Mouse (Mus musculus): Measurements from ENCODE around the gene Trim62.

Trim62 gene

DNA sequence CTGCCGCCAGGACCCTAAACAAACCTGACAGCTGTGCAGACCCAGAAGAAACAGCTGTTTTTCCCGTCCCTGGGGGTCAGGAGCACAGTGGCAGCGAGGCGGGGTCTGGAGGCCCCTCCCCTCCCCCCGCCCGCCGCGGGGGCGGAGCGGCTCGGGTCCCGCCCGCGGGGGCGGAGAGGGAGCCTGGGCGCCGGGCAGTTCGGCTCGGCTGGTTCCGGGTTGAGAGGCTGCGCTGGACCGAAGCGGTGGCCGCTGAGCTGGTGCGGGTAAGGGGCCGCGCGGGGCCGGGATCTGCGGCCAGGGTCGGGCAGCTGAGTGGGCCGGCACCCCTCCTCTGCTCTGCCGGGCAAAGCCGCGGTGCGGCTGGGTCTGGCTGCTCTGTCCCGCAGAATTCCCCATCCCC, at the start of gene Trim62:
Trim62 (plus strand) TSS at position 202 of the 403 bp plus-strand sequence.
- peak; percentile 83 to 90 for DNase-seq

DNA sequence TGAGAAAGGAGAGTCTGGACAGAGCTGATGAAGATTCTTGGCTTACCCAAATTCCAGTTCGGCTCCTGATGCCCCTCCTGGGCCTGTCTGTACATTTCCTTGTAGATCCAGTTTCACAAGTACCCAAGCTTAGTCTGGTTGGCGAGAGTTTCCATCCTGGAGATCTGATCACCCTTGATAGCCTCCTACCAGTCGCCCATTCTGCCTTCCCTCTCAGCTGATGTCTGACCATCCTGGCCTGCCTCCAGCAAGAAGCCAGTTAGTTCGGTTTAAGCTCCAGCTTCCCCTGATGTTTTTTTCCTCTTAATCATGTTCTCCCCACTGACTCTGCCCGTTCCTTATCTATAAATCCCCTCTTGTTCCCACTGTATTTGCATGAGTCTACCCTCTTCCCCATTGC, 45.2 kb upstream of the Trim62 start:
- no peak for DNase-seq

DNA sequence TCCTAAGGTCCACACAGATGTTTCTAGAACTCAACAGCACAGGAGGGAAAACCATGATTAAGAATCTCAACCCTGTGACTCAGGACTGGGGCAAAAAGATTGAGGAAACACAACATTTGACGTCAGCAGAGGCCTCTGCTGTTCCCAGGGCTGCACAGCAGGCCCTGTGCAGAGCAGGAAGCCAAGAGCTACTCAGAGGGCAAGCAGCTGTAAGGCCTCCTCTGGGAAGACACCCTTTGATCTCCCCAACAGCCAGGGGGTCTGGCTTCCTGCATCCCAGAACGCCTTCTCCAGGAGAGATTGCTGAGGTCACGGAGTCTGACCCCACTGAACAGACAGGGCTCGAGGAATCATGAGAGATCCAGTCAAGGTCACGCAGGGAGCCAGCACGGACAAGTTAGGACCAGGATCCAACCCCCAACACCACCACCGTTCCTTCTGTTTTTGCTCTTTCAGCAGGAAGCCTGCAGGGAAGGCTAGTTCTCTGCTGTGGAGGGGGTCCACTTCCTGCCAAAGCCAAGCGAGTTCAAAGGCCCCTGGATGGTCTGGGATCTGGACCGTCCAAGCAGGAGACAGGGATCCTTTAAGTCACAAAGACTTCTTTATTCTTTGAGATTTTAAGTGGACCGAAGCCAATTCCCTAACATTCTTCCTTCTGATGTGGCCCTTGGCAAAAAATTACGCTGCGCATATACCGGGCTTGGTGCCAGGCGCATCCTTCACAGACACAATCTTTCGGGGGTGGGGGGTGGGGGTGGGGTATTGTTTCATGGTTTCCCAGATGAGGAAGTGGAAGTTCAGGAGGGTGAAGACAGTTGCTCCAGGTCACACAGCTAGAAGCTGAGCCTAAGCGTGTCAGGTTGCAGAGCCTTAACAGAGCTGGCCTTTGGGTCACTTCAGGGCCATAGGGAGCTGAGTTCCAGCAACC, 43.3 kb upstream of the Trim62 start:
- no peak for DNase-seq

DNA sequence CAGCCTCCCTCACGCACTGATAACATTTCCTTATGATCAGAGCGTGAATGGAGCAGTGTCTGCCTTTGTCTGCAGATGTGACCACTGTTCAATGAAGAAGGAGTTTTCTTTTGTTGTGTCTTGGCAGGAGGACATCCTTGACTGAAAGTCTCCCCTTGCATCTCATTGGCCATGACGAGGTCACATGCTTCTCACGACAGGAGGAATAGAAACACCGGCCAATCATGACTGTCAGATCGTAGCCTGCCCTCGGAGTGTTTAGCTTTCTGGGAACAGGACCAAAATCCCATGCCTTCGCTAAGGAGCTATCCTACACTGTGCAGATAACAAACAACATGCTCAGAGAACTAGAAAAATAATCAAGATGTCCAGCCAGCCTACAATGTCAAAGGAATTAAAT, 42.1 kb upstream of the Trim62 start:
- no peak for DNase-seq

DNA sequence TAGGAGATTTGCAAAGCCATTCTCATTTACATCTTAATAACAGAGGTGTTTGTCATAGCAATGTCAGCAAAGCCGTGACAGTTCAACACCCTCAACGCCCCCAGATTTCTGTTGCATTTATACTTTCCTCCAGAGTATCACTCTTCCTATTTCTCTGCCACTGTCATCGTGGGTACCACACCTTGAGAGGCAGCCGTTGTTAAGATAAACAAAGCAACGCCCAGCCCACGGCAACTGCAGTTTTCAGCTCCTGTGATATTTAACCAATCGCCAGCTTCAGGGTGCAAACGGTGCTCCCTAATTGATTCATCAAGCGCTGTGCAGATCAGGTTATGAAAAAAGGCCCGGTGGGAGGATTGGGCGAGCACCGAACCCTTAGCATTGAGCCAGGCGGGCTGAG, 38.8 kb upstream of the Trim62 start:
- no peak for DNase-seq

DNA sequence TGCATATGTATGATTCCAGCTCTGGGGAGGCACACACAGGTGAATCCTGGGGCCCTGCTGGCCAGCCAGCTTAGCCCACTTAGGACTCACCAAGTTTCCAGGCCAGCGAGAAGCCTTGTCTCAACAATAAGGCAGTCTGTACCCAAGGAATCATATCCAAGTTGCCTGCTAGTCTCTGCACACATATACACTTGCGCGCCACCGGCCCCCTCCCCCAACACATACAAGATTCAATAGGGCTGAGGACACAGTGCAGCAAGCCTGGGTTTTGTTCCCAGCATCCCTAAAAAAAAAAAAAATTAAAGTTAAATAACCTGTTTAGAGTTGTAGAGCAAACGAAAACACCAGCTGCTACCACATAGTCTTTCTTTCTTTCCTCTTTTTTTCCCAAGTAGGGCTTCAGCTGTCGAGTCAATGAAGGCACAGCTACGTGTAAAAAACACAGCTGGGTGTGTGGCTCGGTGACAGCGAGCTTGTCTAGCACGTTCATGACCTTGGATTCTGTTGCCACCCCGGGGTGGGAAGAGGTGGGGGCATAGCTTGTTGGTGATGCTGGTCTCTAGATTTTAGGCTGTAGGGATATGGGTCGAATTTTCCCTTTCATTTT, 37.9 kb upstream of the Trim62 start:
- DNase-seq: no peak

DNA sequence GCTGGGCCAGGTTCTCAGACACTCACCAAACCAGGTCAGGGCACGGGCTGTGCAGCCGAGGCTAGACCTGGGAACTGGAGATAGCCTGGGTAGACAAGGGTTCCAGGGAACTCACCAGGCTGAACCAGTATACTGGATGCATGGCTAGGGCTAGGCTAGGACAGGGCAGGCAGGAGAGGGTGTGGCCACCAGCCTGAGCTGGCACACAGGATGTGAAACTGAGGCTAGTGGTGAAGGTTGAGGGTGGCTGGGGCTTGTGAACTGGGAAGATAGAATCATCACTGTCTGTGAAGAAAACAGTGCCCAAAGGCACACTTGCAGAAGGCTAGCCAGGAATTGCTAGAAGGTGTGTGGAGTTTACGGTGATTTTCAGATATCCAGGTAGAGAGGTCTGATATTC, 34.4 kb upstream of the Trim62 start:
- no peak for DNase-seq

DNA sequence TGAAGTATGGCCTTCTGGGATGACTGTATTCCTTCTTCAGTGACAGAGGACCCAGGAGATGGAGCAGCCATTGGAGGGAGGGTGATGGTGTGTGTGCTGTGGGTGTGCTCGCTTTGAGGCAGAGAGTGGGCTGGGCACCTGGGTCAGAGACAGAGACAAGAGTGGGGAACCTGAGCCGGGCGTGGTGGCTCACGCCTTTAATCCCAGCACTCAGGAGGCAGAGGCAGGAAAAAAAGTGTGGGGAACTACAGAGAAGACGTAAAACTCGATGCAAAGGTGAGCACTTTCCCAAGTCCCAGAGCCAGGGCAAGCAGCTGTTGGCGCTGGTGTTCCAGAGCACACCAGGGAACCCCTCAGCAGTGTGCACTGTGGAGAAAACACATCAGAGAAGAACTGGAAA, 33.7 kb upstream of the Trim62 start:
- DNase-seq: no peak

DNA sequence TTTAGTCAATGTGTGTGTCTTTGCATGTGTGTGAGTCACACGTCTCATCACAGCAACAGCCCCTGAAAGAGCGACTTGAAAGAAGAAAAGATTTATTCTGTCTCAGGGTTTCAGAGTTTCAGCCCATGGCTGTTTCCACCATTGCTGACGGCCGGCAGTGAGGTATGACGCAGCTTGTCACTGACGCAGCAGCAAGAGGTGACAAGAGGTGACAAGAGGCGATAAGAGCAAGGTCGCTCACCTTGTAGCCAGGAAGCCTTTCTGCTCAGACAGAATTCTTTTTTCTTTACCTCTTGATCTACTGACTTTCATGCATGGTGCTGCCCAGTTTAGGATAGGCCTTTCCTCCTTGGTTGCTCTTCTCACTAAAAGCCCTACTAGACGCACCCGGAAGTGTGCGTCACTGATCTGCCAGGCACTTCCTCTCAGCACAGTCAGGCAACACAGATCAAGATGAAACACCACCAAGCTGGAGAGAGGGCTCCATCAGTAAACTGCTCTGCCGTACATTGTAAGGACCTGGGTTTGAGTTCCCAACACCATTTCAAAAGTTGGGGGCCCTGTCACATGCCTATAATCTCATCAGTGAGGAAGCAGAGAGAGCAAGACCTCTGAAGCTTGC, 31.0 kb upstream of the Trim62 start:
- no peak for DNase-seq

DNA sequence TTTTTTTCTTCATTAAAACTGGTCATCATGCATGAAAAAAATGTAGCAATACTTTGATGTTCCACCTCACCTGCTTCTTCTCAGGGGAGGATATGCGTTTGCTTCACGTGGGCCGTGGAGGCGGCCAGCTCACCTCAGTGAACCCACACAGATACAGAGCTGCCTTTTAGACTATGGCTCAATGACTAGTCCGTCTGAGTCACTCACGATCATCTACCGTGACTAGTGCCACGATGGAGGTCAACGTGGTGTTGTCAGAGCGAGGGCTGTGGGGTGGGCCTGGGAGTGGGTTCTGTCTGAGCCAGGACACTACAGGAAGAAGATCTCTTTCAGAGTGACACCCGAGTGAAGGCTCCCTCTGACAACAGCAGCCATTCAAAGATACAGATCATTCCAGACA, 30.3 kb upstream of the Trim62 start:
- no peak for DNase-seq

DNA sequence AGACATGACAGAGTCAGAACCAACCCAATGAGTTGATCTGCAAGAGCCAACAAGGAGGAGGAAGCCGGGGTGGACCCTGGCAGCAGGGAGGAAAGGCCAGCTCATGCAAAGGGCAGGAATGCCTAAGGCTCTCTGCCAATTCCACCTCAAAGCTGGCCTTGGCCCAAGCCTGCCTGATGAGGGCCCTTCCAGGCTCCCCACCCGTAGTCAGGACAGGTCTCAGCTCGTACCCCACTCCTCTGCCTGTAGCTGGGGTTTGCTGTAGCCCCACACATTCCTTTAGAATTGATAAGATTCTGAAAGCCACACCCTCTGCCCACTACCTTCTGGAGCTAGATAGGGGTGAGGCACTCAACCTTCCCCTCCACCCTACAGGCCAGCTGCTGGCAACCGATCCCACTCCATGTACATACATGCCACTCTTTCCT, 27.8 kb upstream of the Trim62 start:
- peak; percentile 33 to 48 for DNase-seq

DNA sequence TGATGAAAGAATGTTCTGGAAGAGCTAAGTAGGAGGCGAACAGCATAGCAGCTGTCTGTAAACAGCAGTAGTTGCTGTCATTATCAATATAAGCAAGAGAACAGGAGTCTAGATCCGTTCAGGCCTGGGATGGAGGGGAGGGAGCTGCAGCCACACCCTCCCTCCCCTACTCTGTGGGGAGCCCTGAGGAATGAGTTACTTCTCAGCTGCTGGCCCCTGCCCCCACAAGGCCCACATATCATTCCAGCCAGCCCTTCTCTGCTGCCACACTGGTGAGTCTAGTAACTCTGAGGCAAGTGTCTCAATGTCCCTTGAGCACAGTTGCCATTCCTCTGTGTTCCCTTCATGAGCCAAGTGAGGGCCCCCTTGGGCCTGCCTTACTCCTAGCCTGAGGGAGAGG, 26.2 kb upstream of the Trim62 start:
- no peak for DNase-seq

DNA sequence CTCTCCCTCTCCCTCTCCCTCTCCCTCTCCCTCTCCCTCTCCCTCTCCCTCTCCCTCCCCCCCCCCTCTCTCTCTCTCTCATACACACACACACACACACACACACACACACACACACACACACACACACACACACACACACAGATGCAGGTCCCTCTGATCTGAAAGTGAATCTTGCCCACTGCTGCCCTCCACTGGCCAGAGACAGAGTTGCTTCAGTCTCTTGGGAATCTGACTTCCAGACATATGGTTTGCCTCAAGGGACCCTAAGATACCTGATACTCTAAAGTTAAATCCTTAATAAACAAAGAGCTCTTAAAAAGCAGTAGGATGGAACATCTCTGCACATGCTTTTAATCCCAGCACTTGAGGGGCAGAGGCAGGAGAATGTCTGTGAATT, 25.2 kb upstream of the Trim62 start:
- DNase-seq: peak; percentile 80 to 81

DNA sequence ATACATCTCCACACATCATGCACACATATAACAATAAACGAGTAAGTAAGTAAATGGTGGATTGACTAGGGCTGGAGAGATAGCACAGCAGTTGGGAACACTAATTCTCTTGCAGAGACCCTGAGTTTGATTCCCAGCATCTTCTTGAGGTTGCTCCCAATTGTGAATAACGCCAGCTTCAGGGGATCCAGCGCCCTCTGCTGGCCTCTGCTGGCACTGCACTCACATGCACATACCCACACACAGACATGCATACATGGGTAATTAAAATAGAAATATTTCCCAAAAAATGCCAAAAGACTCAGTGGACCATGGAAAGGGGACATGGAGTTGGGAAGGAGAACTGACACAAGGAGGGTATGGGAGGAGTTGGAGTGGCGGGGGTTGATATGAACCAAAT, 24.5 kb upstream of the Trim62 start:
- DNase-seq: peak in 1 of 2 experiments; percentile 22

DNA sequence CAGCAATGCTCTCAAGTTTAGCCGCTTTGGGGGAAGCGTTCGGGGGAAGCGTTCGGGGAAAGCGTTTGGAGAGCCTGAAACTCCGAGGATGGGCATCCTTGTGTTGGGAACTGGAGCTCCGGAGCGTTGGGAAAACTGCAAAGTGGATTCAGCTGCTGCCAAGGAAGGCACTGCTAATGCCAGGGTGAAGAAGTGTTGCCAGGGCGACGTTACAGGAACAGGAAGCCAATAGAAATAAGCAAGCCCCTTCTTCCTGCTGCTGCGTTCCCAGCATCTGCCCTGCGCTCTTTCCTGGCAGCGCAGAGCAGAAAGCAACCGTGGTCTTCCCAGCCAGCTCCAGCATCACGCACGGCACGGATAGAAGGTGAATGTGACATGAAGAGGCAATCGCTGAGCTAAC, 10.4 kb upstream of the Trim62 start:
- peak; percentile 13 to 28 for DNase-seq

DNA sequence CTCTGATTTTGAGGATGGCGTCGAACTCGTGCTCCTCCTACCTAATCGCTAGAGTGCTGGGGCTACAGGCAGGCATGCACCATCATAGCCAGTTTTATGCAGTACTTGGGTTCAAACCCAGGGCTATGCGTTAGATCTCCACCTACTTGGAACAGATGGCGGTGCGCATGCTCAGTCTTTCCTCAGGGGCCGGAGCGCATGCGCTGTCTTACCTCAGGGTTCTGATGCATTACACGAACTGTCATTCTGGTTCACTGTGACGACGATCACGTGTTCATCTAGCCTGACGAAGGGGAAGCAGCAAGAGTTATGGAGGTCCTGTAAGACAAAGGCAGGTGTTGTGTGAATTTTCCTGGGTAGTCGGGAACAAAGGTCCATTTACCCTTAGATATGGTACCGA, 9.3 kb upstream of the Trim62 start:
- DNase-seq: no peak

DNA sequence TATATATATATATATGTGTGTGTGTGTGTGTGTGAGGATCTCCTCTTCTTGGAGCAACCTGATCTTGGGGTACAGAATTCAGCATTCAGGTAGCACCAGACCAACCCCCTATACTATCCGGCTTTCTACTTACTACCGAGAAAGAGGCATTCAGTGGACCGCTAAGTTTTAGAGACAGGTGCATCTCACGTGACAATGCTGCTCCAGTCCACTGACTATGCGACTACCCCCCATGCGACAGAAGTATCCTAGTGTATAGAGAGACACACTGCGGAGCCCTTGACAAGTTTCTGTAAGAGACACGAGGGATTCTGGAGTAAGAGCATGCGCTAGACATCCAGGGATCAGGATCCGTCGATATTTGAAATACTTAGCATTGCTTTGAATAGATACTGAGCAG, 7.9 kb upstream of the Trim62 start:
- DNase-seq: no peak

DNA sequence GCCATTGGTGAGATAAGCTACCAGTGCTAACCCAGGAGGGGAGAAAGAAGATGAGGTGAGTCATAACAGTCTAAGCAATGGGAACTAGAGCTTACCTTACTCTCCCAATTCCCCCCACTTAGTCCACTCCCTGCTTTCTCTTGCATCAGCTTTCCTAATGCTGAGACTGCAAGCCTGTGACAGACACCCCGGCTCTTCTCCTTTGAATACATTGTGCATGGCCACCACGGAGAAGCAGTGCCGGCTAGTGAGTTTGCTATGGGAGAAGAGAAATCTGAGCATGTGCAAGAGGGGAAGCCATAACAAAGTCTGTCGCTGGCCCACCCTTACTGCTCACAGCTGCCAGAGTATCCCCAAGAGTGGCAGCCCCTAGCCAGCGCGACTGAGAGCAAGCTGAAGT, 5.9 kb upstream of the Trim62 start:
- no peak for DNase-seq

DNA sequence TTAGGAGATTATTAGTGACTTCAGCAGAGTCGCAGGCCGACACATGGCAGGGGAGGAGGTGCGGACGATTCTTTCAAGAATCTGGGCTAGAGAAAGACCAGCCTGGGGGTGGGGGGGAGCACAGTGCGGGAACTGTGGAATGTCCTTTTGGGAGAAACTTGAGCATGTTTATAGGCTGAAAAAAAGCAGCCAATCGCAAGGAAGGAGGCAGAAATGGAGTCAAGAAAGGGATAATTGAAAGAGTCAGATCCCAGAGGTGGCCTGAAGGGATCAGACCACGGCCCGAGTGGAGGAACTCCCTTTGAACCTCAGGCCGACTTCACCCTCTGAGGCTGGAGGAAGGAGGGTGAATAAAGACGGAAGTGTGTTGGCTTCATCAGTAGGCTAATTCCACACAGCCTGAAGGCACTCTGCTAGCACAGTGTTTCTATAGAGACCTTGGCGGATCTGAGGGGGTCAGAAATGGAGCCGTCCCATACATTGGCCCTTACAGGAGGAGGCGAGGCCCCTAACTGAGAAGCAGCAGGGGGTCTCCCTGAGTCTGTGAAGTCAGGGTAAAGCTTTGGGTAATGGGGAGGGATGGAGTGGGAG, 4.4 kb upstream of the Trim62 start:
- DNase-seq: no peak

DNA sequence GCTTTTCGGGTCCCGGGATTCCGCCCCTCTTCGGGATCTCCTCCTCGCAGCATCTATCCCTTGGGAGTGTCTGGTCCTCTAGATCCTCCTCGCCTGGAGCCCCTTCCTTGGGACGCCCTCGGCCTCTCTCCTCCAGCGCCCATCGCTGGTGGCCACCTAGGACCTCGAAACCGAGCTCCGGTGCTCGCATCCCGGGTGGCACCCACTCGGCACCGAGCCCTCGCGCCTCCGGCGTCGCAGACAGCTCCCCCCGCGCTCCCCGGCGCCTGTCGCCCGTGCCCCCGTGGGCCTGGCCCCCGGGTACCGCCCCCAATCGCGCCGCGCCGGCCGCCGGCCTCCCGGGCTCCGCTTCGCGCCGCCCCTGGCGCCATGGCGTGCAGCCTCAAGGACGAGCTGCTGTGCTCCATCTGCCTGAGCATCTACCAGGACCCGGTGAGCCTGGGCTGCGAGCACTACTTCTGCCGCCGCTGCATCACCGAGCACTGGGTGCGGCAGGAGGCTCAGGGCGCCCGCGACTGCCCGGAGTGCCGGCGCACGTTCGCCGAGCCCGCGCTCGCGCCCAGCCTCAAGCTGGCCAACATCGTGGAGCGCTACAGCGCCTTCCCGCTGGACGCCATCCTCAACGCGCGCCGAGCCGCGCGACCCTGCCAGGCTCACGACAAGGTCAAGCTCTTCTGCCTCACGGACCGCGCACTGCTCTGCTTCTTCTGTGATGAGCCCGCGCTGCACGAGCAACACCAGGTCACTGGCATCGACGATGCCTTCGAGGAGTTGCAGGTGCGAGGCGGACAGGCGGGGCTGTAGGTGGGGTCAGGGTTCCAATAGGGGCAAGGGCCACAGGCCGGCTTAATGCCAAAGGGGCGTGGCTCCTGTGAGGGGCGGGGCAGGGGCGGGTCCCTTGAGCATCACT, 676 bp downstream of the Trim62 start:
- peak; percentile 82 to 88 for DNase-seq

DNA sequence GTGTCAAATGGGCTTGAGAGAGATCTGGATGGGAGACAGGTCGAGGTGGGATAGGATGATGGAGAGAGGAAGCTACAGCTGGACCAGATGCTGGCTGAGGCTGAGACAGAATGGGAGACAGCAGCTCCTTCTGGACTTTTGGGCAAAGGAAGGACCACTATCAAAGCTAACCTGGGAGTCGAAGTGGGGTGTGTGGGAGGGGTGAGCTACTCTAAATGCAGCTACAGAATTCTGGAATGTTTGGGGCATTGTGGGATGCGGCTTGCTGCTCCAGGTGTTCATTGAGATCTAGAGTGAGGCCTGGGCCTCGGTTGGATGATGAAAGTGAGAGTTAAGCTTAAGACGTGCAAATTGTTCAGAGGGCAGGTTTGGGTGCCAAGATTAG, 1.3 kb downstream of the Trim62 start:
- no peak for DNase-seq

DNA sequence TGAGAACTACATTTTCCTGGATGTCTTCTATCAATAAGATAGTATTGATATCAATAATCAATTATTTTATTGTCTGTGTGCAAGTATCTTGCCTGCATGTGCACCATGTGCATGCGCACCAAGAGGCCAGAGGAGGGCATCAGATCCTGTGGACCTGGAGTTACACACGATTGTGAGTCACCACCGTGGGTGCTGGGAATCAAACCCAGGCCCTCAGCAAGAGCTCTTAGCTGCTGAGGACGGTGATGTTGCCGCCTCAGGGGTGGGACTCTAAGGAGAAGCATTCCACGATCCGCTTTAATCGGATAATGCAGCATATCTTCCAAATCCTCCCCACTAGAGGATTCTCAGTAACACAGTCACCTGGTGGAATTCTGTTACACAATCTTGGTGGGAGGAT, 2.2 kb downstream of the Trim62 start:
- peak; percentile 26 to 27 for DNase-seq
